Mouse (Mus musculus) hindlimb bud, embryonic 11.5 days (tissue): ENCODE results near the gene 4930402H24Rik.
A peak's percentile ranks its signal among the peaks of the same experiment; 100 is the strongest.

Experiments
- DNase-seq: peaks from one replicate; pipeline ENCODE4 v3.0.0-alpha.2; 2012; ENCODE audit warnings: low read depth, low spot score; ENCODE audit errors: extremely low spot score

4930402H24Rik gene

GRCm38 (mm10) chr2:130905751-130906583 lies at the start of gene 4930402H24Rik, which contains the start of gene Atrn:
TSS of gene 4930402H24Rik (minus strand) at chr2:130906406.
TSS of gene Atrn (plus strand) at chr2:130906495.
- peak; percentile 46 for DNase-seq

GRCm38 (mm10) chr2:130950548-130950947 lies 44.3 kb upstream of the 4930402H24Rik start:
- peak; percentile 35 for DNase-seq

GRCm38 (mm10) chr2:130949781-130950180 lies 43.6 kb upstream of the 4930402H24Rik start:
- no peak for DNase-seq

GRCm38 (mm10) chr2:130932865-130933264 lies 26.7 kb upstream of the 4930402H24Rik start:
- no peak for DNase-seq

GRCm38 (mm10) chr2:130929994-130930393 lies 23.8 kb upstream of the 4930402H24Rik start:
- DNase-seq = no peak

- DNase-seq = no peak
Observed at GRCm38 (mm10) chr2:130928530-130928929, 22.3 kb upstream of the 4930402H24Rik start.

- no peak for DNase-seq
Observed at GRCm38 (mm10) chr2:130928031-130928430, 21.8 kb upstream of the 4930402H24Rik start.

GRCm38 (mm10) chr2:130924950-130925349 lies 18.7 kb upstream of the 4930402H24Rik start:
- DNase-seq = no peak

GRCm38 (mm10) chr2:130919062-130919593 lies 12.9 kb upstream of the 4930402H24Rik start:
- DNase-seq = no peak

- no peak for DNase-seq
Observed at GRCm38 (mm10) chr2:130917686-130918085, 11.5 kb upstream of the 4930402H24Rik start.

GRCm38 (mm10) chr2:130916521-130917147 lies 10.4 kb upstream of the 4930402H24Rik start:
- no peak for DNase-seq

- no peak for DNase-seq
Observed at GRCm38 (mm10) chr2:130914873-130915272, 8.7 kb upstream of the 4930402H24Rik start.

GRCm38 (mm10) chr2:130911691-130912090 lies 5.5 kb upstream of the 4930402H24Rik start:
- DNase-seq = no peak

GRCm38 (mm10) chr2:130906584-130907315 lies 544 bp upstream of the 4930402H24Rik start:
- DNase-seq = no peak

GRCm38 (mm10) chr2:130898783-130899182 lies 7.4 kb downstream of the 4930402H24Rik start:
- DNase-seq = no peak

- no peak for DNase-seq
Observed at GRCm38 (mm10) chr2:130897856-130898255, 8.3 kb downstream of the 4930402H24Rik start.

GRCm38 (mm10) chr2:130896944-130897343 lies 9.3 kb downstream of the 4930402H24Rik start:
- DNase-seq = no peak

GRCm38 (mm10) chr2:130887456-130887855 lies 18.8 kb downstream of the 4930402H24Rik start:
- no peak for DNase-seq

- no peak for DNase-seq
Observed at GRCm38 (mm10) chr2:130886983-130887382, 19.2 kb downstream of the 4930402H24Rik start.

- DNase-seq = no peak
Observed at GRCm38 (mm10) chr2:130877376-130877775, 28.8 kb downstream of the 4930402H24Rik start.

- DNase-seq = no peak
Observed at GRCm38 (mm10) chr2:130870916-130871315, 35.3 kb downstream of the 4930402H24Rik start.
